Mouse (Mus musculus) hindbrain, embryonic 11.5 days (tissue): ENCODE results near the gene Mllt10. TPM values are rescaled to one million over a fixed set of nuclear protein-coding genes. Genes with fewer than 3 reads are reported as not detected.

Experiments used
- ATAC-seq: fragments of 200-750 bp; cut with Nextera tagmentation; 2 replicates; pipeline ENCODE4 v1.8.0; 2017; ENCODE audit warnings: mild to moderate bottlenecking, moderate TSS enrichment, moderate library complexity; ENCODE audit not compliant: low FRiP score
- DNase-seq: peaks from one replicate; pipeline ENCODE4 v3.0.0-alpha.2; 2015; ENCODE audit warnings: low spot score
- H3K27ac ChIP-seq: fragments of 300-500 bp; sonication (generic); 2 replicates; pipeline ENCODE4 v1.5.1; 2014; ENCODE audit warnings: mild to moderate bottlenecking, low read depth, low read length
- H3K27me3 ChIP-seq: fragments of 300-500 bp; sonication (generic); 2 replicates; pipeline ENCODE4 v1.6.1; 2014; ENCODE audit warnings: mild to moderate bottlenecking, low read length, moderate library complexity, mixed read lengths; ENCODE audit not compliant: control insufficient read depth, insufficient read depth
- H3K36me3 ChIP-seq: fragments of 300-500 bp; sonication (generic); 2 replicates; pipeline ENCODE4 v1.6.1; 2014; ENCODE audit warnings: mild to moderate bottlenecking, low read length, moderate library complexity, mixed read lengths; ENCODE audit not compliant: control insufficient read depth, insufficient read depth
- H3K4me1 ChIP-seq: fragments of 300-500 bp; sonication (generic); replicated peaks from 2 replicates; pipeline ENCODE4 v1.6.1; 2014; ENCODE audit warnings: low read length, mixed read lengths; ENCODE audit not compliant: control insufficient read depth, insufficient read depth
- H3K4me2 ChIP-seq: fragments of 300-500 bp; sonication (generic); replicated peaks from 2 replicates; pipeline ENCODE4 v1.6.1; 2014; ENCODE audit warnings: mild to moderate bottlenecking, low read depth, low read length
- H3K4me3 ChIP-seq: fragments of 300-500 bp; sonication (generic); 2 replicates; pipeline ENCODE4 v1.5.1; 2014; ENCODE audit warnings: low read depth, low read length
- H3K9ac ChIP-seq: fragments of 300-500 bp; sonication (generic); 2 replicates; pipeline ENCODE4 v1.6.1; 2014; ENCODE audit warnings: low read depth, low read length
- H3K9me3 ChIP-seq: fragments of 300-500 bp; sonication (generic); 2 replicates; pipeline ENCODE4 v1.6.1; 2016; ENCODE audit warnings: low read length; ENCODE audit not compliant: control insufficient read depth
- WGBS: fragments of 180-500 bp; shearing (Covaris S2); extraction: QIAGEN DNeasy Blood & Tissue Kit; methylation state at CpG from one replicate; pipeline ENCODE4 v1.1.7; 2014; 5-methylcytosine and 5-hydroxymethylcytosine counted together
- polyA plus RNA-seq: library from polyadenylated mRNA; unstranded; fragments of >200 nt; fragmentation: Nextera tagmentation; extraction: Ambion mirVana; gene quantifications from 2 replicates; pipeline ENCODE4 v1.2.1, GENCODE M21; 2014

The Mllt10 gene
- polyA plus RNA-seq, 1 experiment from 2014 or later: 62.2 TPM

DNA sequence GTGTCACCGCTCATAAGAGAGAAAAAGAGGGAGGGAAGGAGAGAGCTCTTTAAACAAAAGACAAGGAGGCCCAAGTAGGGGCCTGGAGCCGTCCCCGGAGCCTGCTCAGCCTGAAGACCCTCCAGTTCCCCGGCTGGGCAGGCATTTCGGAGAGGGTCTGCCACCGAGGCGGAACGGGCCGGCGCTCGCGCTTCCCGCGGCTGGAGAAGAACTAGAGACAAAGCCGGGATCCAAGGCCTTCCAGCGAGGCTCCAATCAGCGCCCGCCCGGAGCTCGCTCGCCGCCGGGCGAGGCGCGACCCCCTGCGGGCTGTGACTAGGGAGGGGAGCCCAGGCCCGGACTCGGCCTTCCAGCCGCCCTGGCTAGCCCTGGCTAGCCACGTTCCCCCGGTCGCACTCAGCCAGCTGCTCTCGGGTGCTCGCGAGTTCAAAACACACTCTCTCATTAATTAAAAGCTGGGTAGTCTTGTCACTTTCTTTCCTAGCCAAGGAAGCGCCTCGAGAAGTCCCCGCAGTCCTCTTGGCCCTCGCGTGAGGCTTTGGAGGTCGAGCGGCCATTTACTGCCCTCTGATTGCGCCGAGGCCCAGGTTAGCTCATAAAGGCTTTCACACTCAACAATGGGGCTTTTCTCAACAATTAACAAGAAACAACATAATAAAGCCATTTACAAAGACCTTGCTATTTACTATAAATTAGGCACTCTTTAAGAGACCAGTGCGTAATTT is 15.3 kb upstream of the Mllt10 start:
- H3K27ac ChIP-seq: peak overlapping the region; percentile 95
- WGBS: 1% methylated on average over 46 of the region's 46 CpGs
- H3K4me3 ChIP-seq: peak overlapping the region; percentile 93
- ATAC-seq (peak; percentile 64), DNase-seq (peak; percentile 82)
- H3K4me1 ChIP-seq: peaks cover 13% of the 10 kb centered on the region
- H3K4me2 ChIP-seq: peak overlapping the region; percentile 82
- no peaks in the 10 kb centered on the region for H3K27me3 ChIP-seq
- peak overlapping the region; percentile 75 for H3K9ac ChIP-seq
- no peaks in the 10 kb centered on the region for H3K9me3 ChIP-seq
- H3K36me3 ChIP-seq: no peaks in the 10 kb centered on the region

- H3K27ac ChIP-seq: peak overlapping the region; percentile 95
- peaks cover 13% of the 10 kb centered on the region for H3K4me1 ChIP-seq
- peak; percentile 62 for ATAC-seq
- peak overlapping the region; percentile 93 for H3K4me3 ChIP-seq
- no peaks in the 10 kb centered on the region for H3K27me3 ChIP-seq
- no peaks in the 10 kb centered on the region for H3K36me3 ChIP-seq
- peak; percentile 71 for DNase-seq
- H3K9me3 ChIP-seq: no peaks in the 10 kb centered on the region
- H3K4me2 ChIP-seq: peak overlapping the region; percentile 82
- H3K9ac ChIP-seq: peak overlapping the region; percentile 75
- WGBS: 3% methylated on average over 27 of the region's 27 CpGs
Measured at GRCm38 (mm10) chr2:18040347-18041160, 14.5 kb upstream of the Mllt10 start.

GRCm38 (mm10) chr2:18041199-18041885 is 13.7 kb upstream of the Mllt10 start:
- Histone ChIP-seq H3K9me3 (no peaks in the 10 kb centered on the region), H3K27ac (peak overlapping the region; percentile 95), H3K4me1 (peaks cover 13% of the 10 kb centered on the region), H3K9ac (peak overlapping the region; percentile 75), H3K4me2 (peak overlapping the region; percentile 82), H3K36me3 (no peaks in the 10 kb centered on the region), H3K27me3 (no peaks in the 10 kb centered on the region), H3K4me3 (peak overlapping the region; percentile 93)
- ATAC-seq: peak; percentile 90
- peak; percentile 85 for DNase-seq
- WGBS: 0% methylated on average over 14 of the region's 14 CpGs

DNA sequence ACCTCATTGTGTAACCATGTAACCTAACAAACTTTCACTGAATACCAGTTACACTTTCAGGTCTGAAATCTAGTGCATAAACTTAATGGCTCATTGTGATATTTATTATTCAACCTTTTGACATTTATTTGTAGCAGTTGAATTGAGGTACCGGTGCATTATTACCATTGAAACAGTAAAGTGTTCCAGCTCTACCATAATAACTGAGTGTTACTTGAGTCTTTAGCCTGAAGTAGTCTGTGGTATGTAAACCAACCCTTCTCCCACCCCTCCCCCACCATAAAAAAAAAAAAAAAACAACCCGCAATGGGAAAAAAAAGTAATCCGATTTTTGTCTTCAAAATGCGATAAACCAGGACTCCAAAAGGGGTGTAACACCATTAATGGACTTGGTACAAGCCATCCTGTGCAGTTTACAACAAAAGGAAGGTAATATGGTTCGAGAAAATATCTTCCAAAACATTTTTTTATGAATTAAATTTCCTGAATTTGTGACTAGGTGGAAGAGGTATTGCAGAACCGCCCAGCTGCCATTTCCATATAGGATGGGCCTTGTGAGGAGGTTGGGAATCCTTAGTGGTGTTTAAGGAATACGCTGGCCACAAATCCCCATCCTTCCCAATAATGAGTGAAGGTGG is 9.8 kb upstream of the Mllt10 start:
- ATAC-seq (no peak), DNase-seq (peak; percentile 39)
- Histone ChIP-seq H3K4me1 (peaks cover 8% of the 10 kb centered on the region), H3K36me3 (no peaks in the 10 kb centered on the region), H3K9ac (peak overlapping the region; percentile 100), H3K27ac (peak overlapping the region; percentile 99), H3K9me3 (no peaks in the 10 kb centered on the region), H3K4me3 (peak overlapping the region; percentile 93), H3K27me3 (no peaks in the 10 kb centered on the region), H3K4me2 (peak overlapping the region; percentile 82)
- 3% methylated on average over 7 of the region's 7 CpGs for WGBS

GRCm38 (mm10) chr2:18045781-18046181 is 9.3 kb upstream of the Mllt10 start:
- H3K27ac ChIP-seq: peak overlapping the region; percentile 99
- H3K36me3 ChIP-seq: no peaks in the 10 kb centered on the region
- WGBS: 2% methylated on average over 6 of the region's 6 CpGs
- DNase-seq (peak; percentile 55), ATAC-seq (no peak)
- peak overlapping the region; percentile 82 for H3K4me2 ChIP-seq
- peak overlapping the region; percentile 100 for H3K9ac ChIP-seq
- peaks cover 3% of the 10 kb centered on the region for H3K4me1 ChIP-seq
- H3K4me3 ChIP-seq: peak overlapping the region; percentile 93
- no peaks in the 10 kb centered on the region for H3K27me3 ChIP-seq
- H3K9me3 ChIP-seq: no peaks in the 10 kb centered on the region

DNA sequence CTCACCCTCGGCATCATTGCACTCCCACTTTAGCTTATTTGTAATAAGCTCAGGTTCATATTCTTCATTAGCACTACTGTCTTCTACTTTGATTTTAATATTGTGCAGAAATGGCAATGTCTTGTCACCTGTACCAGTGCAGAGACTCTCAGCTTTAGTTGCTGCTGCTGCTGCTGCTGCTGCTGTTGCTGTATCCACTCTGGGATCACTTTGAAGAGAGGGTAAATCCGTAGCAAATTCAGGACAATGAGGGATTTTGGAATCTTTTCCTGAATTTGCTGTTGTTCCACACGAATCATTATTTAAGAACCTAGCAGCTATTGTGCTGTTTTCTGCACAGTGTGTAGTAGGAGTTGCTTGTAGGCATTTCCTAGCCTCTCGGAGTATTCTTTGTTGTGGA is 8.9 kb upstream of the Mllt10 start:
- Histone ChIP-seq H3K4me3 (peak overlapping the region; percentile 93), H3K27ac (peak overlapping the region; percentile 99), H3K9me3 (no peaks in the 10 kb centered on the region), H3K9ac (peak overlapping the region; percentile 100), H3K36me3 (no peaks in the 10 kb centered on the region), H3K4me2 (peak overlapping the region; percentile 82), H3K27me3 (no peaks in the 10 kb centered on the region), H3K4me1 (peaks cover 3% of the 10 kb centered on the region; the same call in 1 of the 2 replicates)
- ATAC-seq (no peak), DNase-seq (peak; percentile 50)
- 0% methylated on average over 4 of the region's 4 CpGs for WGBS

DNA sequence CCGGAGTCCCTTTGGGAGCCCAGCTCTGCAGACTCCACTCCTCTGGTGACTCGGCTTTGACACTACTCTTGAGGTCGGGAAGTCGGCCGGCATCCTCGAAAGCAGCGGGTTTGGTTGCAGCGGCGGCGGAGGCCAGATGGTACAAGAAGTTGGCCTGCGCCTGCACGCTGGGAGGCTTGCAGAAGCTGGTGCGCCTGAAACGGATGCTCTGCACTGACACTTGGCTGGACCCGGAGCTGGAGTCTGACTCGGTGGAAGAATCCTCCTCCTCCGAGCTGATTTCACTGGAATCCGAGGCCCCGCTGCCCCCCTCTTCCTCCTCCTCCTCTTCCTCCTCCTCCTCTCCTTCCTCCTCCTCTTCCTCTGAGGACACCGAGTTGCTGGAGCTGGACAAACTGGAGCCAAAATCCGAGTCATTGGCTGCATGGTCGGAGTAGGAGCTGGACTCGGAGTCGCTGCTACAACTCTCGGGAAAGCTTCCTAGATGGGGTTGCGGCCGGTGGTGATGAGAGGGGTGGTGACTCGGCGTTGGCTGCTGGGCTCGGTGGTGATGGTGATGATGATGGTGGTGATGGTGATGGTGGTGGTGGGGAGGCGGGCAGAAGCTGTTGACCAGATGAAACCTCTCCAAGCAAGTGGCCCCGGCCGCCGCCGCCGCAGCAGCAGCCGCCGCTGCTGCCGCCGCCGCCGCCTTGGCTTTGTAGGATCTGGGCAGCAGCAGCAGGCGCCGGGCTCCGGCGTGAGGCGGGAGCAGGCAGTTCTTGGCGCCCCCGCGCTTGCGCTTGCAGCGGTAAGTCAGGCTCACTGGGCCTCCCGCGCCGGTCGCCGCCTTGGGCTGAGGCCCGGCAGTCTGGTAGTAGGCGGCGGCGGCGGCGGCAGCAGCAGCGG is 8.0 kb upstream of the Mllt10 start:
- Histone ChIP-seq H3K4me1 (peaks cover 3% of the 10 kb centered on the region), H3K4me3 (peak overlapping the region; percentile 93), H3K4me2 (peak overlapping the region; percentile 82), H3K27me3 (no peaks in the 10 kb centered on the region), H3K9me3 (no peaks in the 10 kb centered on the region), H3K36me3 (no peaks in the 10 kb centered on the region), H3K9ac (peak overlapping the region; percentile 100), H3K27ac (peak overlapping the region; percentile 99)
- ATAC-seq (no peak), DNase-seq (peak; percentile 73)
- under 1% methylated on average over 50 of the region's 64 CpGs for WGBS
